Mouse (Mus musculus): Measurements from ENCODE around the gene Tacc3. TPM values are rescaled to one million over a fixed set of nuclear protein-coding genes. Genes with fewer than 3 reads are reported as not detected.

Gene Tacc3
- 323 and 325 TPM in 2 replicates for polyA plus RNA-seq (2016; fragmentation: Nextera tagmentation; extraction: Ambion mirVana)

DNA sequence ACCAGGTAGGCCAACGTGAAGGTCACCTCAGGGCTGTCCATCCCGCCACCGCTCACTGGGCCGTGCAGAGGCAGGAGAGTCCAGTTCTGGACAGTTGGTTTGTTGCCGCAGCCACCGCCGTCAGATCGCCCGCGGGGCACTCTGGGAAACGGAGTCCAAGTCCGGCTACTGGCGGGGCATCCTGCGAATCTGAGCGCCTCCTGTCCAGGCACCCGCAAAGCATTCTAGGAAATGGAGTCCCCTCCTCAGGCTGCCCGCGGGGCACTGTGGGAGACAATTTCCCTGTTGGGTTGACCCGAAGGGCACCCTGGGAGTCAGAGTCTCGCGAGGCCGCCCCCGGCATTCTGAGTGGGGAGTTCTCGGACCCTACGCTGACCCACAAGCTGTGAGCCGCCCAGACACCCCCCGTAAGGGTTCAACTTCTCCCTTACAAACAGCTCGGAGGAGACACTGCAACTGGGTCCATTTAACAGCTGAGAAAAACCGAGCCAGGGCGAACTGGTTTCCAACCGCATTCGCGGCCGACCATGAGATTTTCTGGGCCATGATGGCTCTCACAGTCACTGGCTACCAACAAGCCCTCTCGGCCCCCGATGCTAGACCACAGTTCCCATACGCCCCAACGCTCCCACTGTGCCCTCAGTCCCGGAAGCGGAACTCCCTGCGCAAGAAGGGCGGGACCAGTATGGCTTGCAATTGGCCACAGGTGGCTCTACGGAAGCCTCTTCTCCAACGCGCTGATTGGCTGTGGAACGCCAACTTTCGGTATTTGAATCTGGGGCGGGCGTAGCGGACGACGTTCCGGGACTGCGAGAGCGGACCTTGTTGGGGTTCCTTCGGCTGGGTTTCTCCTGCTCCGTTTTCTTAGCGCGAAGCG, at the start of gene Tacc3, which contains the start of gene Tmem129:
Gene Tacc3, plus strand, starts transcription at position 342 of the 877 bp plus-strand sequence.
Gene Tmem129, minus strand, starts transcription at position 630 of the 877 bp plus-strand sequence.
- Histone ChIP-seq H3K27ac (peak within 1 kb of the TSS; percentile 94), H3K4me1 (peaks cover 43% of the 10 kb centered on the region), H3K27me3 (ENCODE audit: low read depth, poor library complexity, severe bottlenecking) (no peaks in the 10 kb centered on the region), H3K9me3 (replicated peaks) (no peaks in the 10 kb centered on the region), H3K36me3 (peaks cover 60% of the 10 kb centered on the region), H3K4me3 (peak within 1 kb of the TSS; percentile 77)
- peak; percentile 98 for DNase-seq (ENCODE audit: low spot score)
- under 1% methylated on average over 60 of the region's 60 CpGs for WGBS

DNA sequence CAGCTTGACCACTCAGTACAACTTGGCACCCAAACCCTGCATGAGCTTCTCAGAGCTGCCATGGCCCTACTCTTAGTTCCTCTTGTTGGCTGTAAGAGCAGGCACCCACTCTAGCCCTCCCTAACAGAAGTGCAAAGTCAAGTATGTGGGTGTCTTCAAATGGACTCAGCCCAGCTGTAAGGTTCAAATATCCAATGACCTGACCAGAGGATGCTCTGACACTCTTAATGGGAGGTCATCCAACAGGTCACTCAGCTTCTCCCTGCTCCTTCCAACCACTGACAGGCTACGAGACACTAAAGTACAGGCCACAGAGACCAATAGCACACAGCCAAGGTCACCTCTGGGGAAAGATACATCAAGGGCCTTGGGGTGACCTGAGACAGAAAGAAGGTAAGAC, 48.7 kb upstream of the Tacc3 start:
- no peaks in the 10 kb centered on the region for H3K4me1 ChIP-seq
- 94% methylated on average over 1 of the region's 1 CpGs for WGBS
- H3K36me3 ChIP-seq = peaks cover 89% of the 10 kb centered on the region
- no peak overlapping the region for H3K27ac ChIP-seq
- no peak overlapping the region for H3K4me3 ChIP-seq
- no peaks in the 10 kb centered on the region for H3K9me3 ChIP-seq (replicated peaks)
- no peaks in the 10 kb centered on the region for H3K27me3 ChIP-seq (ENCODE audit: low read depth, poor library complexity, severe bottlenecking)
- DNase-seq (ENCODE audit: low spot score) = no peak

DNA sequence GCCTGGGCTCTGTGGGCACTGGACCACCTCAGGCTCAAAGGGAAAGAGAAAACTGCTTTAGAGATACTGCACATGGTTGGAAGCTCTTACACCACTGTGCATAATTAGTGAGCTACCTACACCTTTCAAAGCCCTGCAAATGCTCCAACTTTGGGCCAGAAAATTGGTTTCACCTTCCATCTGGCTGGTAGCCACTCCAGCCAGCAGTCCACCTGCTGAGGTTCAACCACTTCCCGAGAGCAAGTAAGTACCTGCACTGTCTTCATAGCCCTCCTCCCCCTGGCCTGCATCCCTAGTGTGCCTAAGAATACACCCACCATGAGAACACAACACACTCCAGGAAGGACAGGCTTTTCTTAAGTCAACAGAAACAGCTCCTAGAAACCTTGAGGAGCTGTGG, 46.1 kb upstream of the Tacc3 start:
- Histone ChIP-seq H3K27me3 (ENCODE audit: low read depth, poor library complexity, severe bottlenecking) (no peaks in the 10 kb centered on the region), H3K27ac (no peak overlapping the region), H3K4me3 (no peak overlapping the region), H3K36me3 (peaks cover 76% of the 10 kb centered on the region), H3K4me1 (no peaks in the 10 kb centered on the region; the same call in 1 of the 2 replicates), H3K9me3 (replicated peaks) (no peaks in the 10 kb centered on the region)
- no peak for DNase-seq (ENCODE audit: low spot score)
- 97% methylated on average over 1 of the region's 1 CpGs for WGBS

DNA sequence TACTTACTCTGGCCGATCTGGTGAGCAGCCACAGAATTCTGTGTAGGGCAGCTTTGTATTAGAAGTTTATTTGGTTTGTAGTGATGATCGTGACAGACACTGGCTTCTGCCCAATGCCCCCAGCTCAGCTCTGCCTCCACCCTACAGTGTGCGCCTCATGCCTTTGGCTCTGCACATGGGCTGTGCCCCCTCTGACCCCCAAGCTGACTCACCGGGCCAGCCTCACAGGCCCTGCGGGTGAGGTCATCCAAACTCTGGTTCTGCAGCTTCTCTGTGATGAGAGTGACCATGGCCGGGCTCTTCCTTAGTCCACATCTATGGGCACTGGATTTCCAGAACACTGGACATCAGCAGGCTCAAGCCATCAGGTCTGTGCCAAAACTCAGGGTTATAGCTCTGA, 43.5 kb upstream of the Tacc3 start:
- Histone ChIP-seq H3K9me3 (replicated peaks) (no peaks in the 10 kb centered on the region), H3K27me3 (ENCODE audit: low read depth, poor library complexity, severe bottlenecking) (no peaks in the 10 kb centered on the region), H3K36me3 (peaks cover 53% of the 10 kb centered on the region), H3K4me3 (no peak overlapping the region), H3K27ac (no peak overlapping the region), H3K4me1 (no peaks in the 10 kb centered on the region; the same call in 1 of the 2 replicates)
- no peak for DNase-seq (ENCODE audit: low spot score)
- 95% methylated on average over 6 of the region's 6 CpGs for WGBS

DNA sequence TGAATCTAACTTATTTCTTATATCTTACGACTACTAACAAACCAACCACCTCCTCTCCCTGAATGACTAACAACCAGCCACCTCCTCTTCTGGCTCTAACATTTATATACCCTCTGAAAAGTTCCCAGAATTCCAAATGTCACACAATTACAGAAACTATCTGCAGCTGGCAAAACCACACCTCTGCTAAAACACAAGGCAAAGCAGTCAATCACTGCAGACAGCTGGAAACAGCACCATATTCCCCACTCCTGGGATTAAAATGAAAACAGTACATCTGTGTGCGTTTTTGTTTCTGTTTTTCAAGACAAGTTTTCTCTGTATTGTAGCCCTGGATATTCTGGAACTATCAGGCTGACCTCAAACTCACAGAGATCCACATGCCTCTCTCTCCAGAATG, 35.3 kb upstream of the Tacc3 start:
- no peak overlapping the region for H3K27ac ChIP-seq
- no peak overlapping the region for H3K4me3 ChIP-seq
- no peak for DNase-seq (ENCODE audit: low spot score)
- H3K27me3 ChIP-seq (ENCODE audit: low read depth, poor library complexity, severe bottlenecking) = no peaks in the 10 kb centered on the region
- no peaks in the 10 kb centered on the region for H3K9me3 ChIP-seq (replicated peaks)
- H3K4me1 ChIP-seq = peaks cover under 1% of the 10 kb centered on the region
- H3K36me3 ChIP-seq = peaks cover 34% of the 10 kb centered on the region
- 92% methylated on average over 2 of the region's 2 CpGs for WGBS

DNA sequence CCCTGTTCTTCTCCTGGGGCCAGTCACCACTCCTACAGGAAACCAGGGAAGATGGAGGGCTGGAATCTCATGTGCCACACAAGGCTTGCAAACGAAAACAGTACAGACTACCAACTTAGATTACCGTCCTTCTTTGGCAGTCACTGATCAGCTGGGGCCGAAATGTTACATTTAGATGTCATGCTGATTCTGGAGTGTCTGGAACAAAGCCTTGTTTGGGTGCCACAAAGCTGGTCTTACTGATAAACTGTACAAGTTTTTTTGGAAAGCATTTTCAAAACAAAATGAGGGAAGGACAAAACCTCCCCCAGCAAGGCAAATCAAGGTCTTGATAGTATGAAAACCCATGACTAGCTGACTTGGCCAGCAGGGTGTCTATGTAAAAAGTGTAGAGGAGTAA, 34.2 kb upstream of the Tacc3 start:
- Histone ChIP-seq H3K9me3 (replicated peaks) (no peaks in the 10 kb centered on the region), H3K4me3 (no peak overlapping the region), H3K36me3 (peaks cover 34% of the 10 kb centered on the region), H3K4me1 (peaks cover 9% of the 10 kb centered on the region), H3K27ac (no peak overlapping the region), H3K27me3 (ENCODE audit: low read depth, poor library complexity, severe bottlenecking) (no peaks in the 10 kb centered on the region)
- no peak for DNase-seq (ENCODE audit: low spot score)
- WGBS = 91% methylated on average over 3 of the region's 3 CpGs

DNA sequence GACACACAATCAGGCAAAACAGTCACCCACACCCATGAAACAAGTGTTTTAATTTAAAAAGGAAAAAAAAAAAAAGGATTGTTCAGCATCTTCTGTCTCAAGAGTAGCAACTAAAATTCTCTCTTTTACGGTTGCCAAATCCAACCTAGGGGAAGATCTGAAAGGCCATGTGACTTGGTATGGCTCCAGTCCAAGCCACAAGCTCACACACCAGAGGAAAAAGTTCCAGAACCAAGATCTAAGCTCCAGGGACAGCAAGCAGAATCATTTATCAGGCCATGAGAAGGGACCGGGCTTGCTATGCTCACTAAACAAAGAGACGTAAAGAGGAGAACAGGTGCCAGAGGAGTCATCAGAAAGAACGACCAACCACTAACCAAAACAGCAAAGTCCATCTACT, 30.0 kb upstream of the Tacc3 start:
- H3K9me3 ChIP-seq (replicated peaks) = no peaks in the 10 kb centered on the region
- DNase-seq (ENCODE audit: low spot score) = no peak
- H3K4me1 ChIP-seq = peaks cover 26% of the 10 kb centered on the region
- WGBS = 63% methylated on average over 4 of the region's 4 CpGs
- no peaks in the 10 kb centered on the region for H3K27me3 ChIP-seq (ENCODE audit: low read depth, poor library complexity, severe bottlenecking)
- H3K36me3 ChIP-seq = peaks cover 22% of the 10 kb centered on the region
- peak overlapping the region; percentile 76 for H3K4me3 ChIP-seq
- no peak overlapping the region for H3K27ac ChIP-seq

DNA sequence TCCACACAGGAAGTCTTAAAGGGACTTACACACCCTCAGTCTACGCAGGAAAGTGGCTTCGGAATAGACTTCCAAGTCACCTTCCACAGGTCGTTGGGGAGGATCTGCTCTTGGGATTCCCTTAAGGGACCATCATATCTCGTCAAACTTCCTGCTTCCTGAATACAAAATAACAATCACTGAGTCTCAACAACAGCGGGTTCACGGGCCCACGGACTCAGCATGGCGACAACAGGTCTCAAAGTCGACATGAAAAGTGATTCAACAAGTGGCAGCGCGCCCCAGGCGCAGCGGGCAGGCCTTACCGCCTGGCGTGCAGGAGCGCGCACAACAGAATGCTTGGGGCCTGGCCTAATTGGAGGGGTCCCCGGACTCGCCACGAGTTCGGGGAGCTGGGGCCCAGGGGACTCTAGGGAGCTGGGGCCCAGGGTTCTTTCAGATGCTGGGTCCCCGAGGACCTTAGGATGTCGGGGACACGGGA, 29.1 kb upstream of the Tacc3 start:
- H3K4me1 ChIP-seq = peaks cover 26% of the 10 kb centered on the region
- H3K4me3 ChIP-seq = peak overlapping the region; percentile 76
- H3K27ac ChIP-seq = peak overlapping the region; percentile 91
- under 1% methylated on average over 24 of the region's 24 CpGs for WGBS
- H3K36me3 ChIP-seq = peaks cover 15% of the 10 kb centered on the region; the same call in 1 of the 2 replicates
- H3K9me3 ChIP-seq (replicated peaks) = no peaks in the 10 kb centered on the region
- DNase-seq (ENCODE audit: low spot score) = peak; percentile 78
- no peaks in the 10 kb centered on the region for H3K27me3 ChIP-seq (ENCODE audit: low read depth, poor library complexity, severe bottlenecking)

DNA sequence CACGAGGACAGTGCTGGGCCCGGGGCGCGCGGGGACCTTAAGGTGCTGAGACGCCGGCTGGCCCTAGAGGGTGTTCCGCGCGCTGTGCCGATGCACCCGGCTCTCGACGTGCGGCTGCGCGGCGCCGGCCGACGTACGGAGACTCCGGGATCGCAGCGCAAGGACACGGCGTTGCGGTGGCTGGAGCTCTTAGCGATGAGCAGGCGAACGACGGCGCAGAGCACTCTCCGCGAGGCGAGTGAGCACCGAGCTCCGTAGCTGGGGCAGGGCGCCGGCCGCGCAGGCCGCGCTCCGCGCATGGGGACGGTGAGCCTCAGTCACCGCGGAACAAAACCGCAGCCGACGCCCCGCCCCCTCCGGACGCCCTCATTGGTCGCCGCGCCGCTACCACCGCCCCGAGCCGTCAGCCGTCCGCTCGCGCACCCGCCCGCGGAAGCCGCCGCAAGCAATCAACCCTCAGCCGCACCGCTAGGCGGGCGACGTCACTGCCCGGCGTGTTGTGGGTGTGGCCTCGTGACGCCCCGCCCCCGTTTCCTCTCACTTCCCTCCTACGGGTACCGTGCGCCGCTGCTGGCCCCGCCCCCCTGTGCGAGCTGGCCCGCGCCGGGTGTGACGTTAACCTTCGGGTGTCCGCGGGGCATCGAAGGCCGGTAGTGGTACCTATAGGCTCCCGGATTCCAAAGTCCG, 28.5 kb upstream of the Tacc3 start, which contains the start of the genes Fam53a and Gm9903:
Gene Fam53a, minus strand, starts transcription at position 335 of the 687 bp plus-strand sequence.
Gene Gm9903, plus strand, starts transcription at position 625 of the 687 bp plus-strand sequence.
- peak within 1 kb of the TSS; percentile 76 for H3K4me3 ChIP-seq
- H3K4me1 ChIP-seq = peaks cover 26% of the 10 kb centered on the region
- DNase-seq (ENCODE audit: low spot score) = peak; percentile 100
- WGBS = under 1% methylated on average over 97 of the region's 99 CpGs
- no peaks in the 10 kb centered on the region for H3K27me3 ChIP-seq (ENCODE audit: low read depth, poor library complexity, severe bottlenecking)
- peak within 1 kb of the TSS; percentile 91 for H3K27ac ChIP-seq
- no peaks in the 10 kb centered on the region for H3K9me3 ChIP-seq (replicated peaks)
- peaks cover 15% of the 10 kb centered on the region for H3K36me3 ChIP-seq

DNA sequence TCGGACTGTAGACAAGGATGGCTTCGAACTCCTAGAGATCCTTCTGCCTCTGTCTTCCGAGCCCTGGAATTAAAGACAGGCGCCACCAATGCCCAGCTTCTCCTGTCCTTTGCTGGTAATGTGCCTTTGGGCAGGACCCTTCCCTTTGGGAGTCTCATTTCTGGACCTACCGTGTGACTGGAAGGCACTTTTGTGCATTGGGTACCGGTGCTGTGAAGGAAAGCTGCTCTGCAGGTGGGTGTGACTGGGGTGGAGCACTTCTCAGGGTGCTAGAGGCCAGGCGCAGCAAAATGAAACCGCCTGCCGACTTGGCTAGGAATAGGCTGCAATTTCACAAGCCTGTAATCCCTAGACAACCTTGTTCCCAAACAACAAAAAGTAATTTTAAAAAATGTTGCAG, 27.9 kb upstream of the Tacc3 start:
- Histone ChIP-seq H3K4me1 (peaks cover 26% of the 10 kb centered on the region), H3K27ac (peak overlapping the region; percentile 91), H3K9me3 (replicated peaks) (no peaks in the 10 kb centered on the region), H3K27me3 (ENCODE audit: low read depth, poor library complexity, severe bottlenecking) (no peaks in the 10 kb centered on the region), H3K4me3 (peak overlapping the region; percentile 76), H3K36me3 (peaks cover 17% of the 10 kb centered on the region)
- DNase-seq (ENCODE audit: low spot score) = no peak
- WGBS = 6% methylated on average over 9 of the region's 9 CpGs

DNA sequence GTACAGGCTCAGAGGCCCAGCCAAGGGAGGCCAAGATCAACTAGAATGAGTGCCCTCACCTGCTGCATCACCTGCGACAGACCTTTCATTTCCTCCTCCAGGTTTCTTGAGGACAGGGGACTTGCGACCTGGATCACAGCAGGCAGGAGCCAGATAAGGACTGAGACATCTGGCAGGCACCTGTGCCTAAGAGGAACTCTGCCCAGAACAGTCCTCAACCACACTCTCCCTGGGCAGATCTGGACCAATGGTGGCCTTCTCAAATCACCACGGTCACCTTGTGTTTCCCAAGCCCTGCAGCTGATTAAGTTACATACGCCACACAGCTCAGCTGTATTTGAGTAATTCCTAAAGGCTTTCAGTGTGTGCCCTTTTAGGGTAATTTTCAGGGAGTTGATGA, 27.3 kb upstream of the Tacc3 start:
- Histone ChIP-seq H3K36me3 (peaks cover 16% of the 10 kb centered on the region), H3K4me1 (peaks cover 26% of the 10 kb centered on the region), H3K27me3 (ENCODE audit: low read depth, poor library complexity, severe bottlenecking) (no peaks in the 10 kb centered on the region), H3K27ac (peak overlapping the region; percentile 91; the same call in 1 of the 2 replicates), H3K9me3 (replicated peaks) (no peaks in the 10 kb centered on the region), H3K4me3 (peak overlapping the region; percentile 76)
- no peak for DNase-seq (ENCODE audit: low spot score)
- WGBS = 67% methylated on average over 4 of the region's 4 CpGs

DNA sequence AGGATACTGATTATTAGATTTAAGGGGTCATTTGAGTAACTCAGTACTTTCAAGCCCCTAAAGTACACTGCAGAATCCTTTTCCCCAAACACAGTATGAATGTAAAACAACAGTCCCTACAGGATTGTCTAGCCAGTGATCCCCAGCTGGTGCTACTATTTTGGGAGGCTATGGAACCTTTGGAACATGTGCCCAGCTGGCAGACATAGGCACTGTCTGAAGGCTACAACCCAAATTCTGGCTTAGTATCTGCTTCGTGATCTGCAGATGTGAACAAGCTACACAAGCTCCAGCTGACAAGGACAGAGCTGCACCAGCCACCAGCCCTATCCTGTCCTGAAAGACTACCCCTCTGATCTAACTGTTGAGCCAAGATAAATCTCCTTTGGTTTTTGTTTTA, 25.4 kb upstream of the Tacc3 start:
- H3K27ac ChIP-seq = no peak overlapping the region
- peaks cover 26% of the 10 kb centered on the region for H3K4me1 ChIP-seq
- no peaks in the 10 kb centered on the region for H3K9me3 ChIP-seq (replicated peaks)
- no peaks in the 10 kb centered on the region for H3K27me3 ChIP-seq (ENCODE audit: low read depth, poor library complexity, severe bottlenecking)
- H3K36me3 ChIP-seq = peaks cover 30% of the 10 kb centered on the region
- H3K4me3 ChIP-seq = no peak overlapping the region
- WGBS = 83% methylated on average over 1 of the region's 1 CpGs
- DNase-seq (ENCODE audit: low spot score) = no peak

DNA sequence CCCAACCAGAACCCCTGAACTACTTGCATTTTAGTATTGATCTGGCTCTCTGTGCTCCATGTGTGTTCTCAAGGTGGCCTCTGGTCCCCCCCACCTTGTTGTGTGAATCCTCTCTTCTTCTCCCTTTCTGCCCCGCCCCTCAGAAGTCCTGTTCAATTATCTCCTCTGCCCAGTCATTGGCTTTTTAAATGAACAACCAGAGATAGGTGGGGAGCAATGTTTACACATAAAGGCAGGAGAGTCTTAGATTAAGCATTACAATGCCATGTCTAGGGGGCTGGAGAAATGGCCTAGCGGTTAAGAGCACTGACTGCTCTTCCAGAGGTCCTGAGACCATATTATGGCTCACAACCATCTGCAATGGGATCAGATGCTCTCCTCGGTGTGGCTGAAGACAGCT, 22.6 kb upstream of the Tacc3 start:
- DNase-seq (ENCODE audit: low spot score) = no peak
- 91% methylated on average over 3 of the region's 3 CpGs for WGBS
- peaks cover 11% of the 10 kb centered on the region for H3K4me1 ChIP-seq
- H3K36me3 ChIP-seq = peaks cover 54% of the 10 kb centered on the region
- H3K9me3 ChIP-seq (replicated peaks) = no peaks in the 10 kb centered on the region
- no peak overlapping the region for H3K27ac ChIP-seq
- H3K4me3 ChIP-seq = no peak overlapping the region
- H3K27me3 ChIP-seq (ENCODE audit: low read depth, poor library complexity, severe bottlenecking) = no peaks in the 10 kb centered on the region
